ENCODE assay signal across 12 mouse cellular contexts in genomic region chr13:43788983-43789645, GRCm38 (mm10). TPM values are rescaled to one million over a fixed set of nuclear protein-coding genes. Genes with fewer than 3 reads are reported as not detected.
A peak's percentile ranks its signal among the peaks of the same experiment; 100 is the strongest.
DNase-seq lines count a peak whose midpoint lies in the region; ATAC-seq lines count a peak whose summit lies in the region.
"Had no signal": no experiment of that assay in that cellular context is flagged by ENCODE, and none has a peak within 500 bp of the region (broad histone marks: within the 10 kb centered on the region; RNA-seq: fewer than 3 reads in every experiment).

No protein-coding gene starts in this region.

- peak; percentile 59 to 70 for DNase-seq in lung, adult 18-20 months
- DNase-seq in lung, postnatal 10 days, result no peak
- DNase-seq in brain, adult 2 months (ENCODE audit: low read depth, low spot score), result peak; percentile 50
- peak; percentile 48 for DNase-seq in thymus, postnatal 4 days
- DNase-seq in gastrocnemius, postnatal 4 days (ENCODE audit: low spot score in 2 of 2), result no peak
- no peak for DNase-seq in gastrocnemius, postnatal 14 days
- no peak for DNase-seq in gastrocnemius, adult 8-10 months (ENCODE audit: low spot score in 2 of 2)
- DNase-seq: right cerebral cortex, postnatal 25 days had no signal

- intact Hi-C loops in gastrocnemius, postnatal 14 days (cut with DNase I; ENCODE audit: low total_unique reads), result no loop called here

- ATAC-seq in monocyte, adult 5-6 weeks (replicated peaks; ENCODE audit: insufficient number of reproducible peaks, low FRiP score, low TSS enrichment, poor library complexity, severe bottlenecking), result peak; percentile 56
- ATAC-seq: forebrain, embryonic 16.5 days; intestine, embryonic 15.5 days; Patski had no signal

RNA-seq across cellular contexts. Expression of gene Cd83, which starts 4.5 kb away (rescaled TPM):
- total RNA-seq in monocyte, adult 5-6 weeks (2017), result 165 to 355 TPM (median 352 TPM) in 3 replicates
- 1 to 10 TPM; 2.8 to 2.9 TPM for total RNA-seq in gastrocnemius, postnatal 4 days (2021)
- 1 to 10 TPM in 1 of 2 experiments, under 1 TPM in 1; 0.73 to 1.8 TPM for total RNA-seq in gastrocnemius, postnatal 14 days (2021)
- 1 to 10 TPM in 1 of 4 experiments, under 1 TPM in 3; 0.22 to 1.2 (median 0.69) TPM for total RNA-seq in gastrocnemius, adult 8-10 months (2022)

Comparison
In these comparisons a context has a peak if more than half of its experiments do, and no peak if none do; other contexts are left out.
1. DNase-seq: peak in lung, adult 18-20 months (2 of 2), brain, adult 2 months (single experiment) and thymus, postnatal 4 days (single experiment); none in lung, postnatal 10 days (single experiment), gastrocnemius, postnatal 4 days (0 of 2), gastrocnemius, postnatal 14 days (single experiment) and gastrocnemius, adult 8-10 months (0 of 2).
2. RNA of gene Cd83, which starts 4.5 kb away (total RNA-seq): 165 to 355 TPM in monocyte, adult 5-6 weeks; 2.8 to 2.9 TPM in gastrocnemius, postnatal 4 days, 0.73 to 1.8 TPM in gastrocnemius, postnatal 14 days and 0.22 to 1.2 TPM in gastrocnemius, adult 8-10 months; every median in the first group is over 10 times any median in the second.